Mouse (Mus musculus): ENCODE measurements around the gene Trappc2l. TPM values are rescaled to one million over a fixed set of nuclear protein-coding genes. Genes with fewer than 3 reads are reported as not detected.

Gene Trappc2l
- polyA plus RNA-seq, 1 experiment, result 55.0 TPM

DNA sequence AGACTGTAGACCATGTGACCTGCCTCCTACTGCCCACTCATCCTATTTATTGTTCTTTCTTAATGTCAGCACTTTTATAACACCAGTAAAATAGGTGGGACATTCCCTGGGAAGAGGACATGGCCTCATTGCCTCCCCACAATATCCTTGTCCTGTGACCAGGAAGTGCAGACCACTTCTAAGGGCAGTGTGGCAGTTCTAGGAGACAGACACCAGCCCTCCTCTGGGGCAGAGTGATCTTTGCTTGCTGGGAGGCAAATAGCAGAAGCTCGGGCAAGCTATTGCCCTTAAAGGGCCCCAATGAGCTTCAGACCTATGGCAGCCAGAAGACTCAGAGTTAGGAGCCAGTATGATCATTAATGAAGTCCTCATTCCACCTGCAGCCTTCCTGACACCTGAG lies 6.8 kb upstream of the Trappc2l start:
- no peak overlapping the region for H3K4me3 ChIP-seq (ENCODE audit: insufficient read depth, low read length)
- TF ChIP-seq POLR2A (IDR thresholded peaks at IDR 0.05; ENCODE audit: borderline replicate concordance, low read depth, low read length) (no peak), CTCF (IDR thresholded peaks at IDR 0.05; ENCODE audit: low read depth, low read length) (no peak)
- H3K4me1 ChIP-seq (ENCODE audit: control insufficient read depth, insufficient read depth, low read length), result peaks cover 20% of the 10 kb centered on the region
- H3K27ac ChIP-seq (ENCODE audit: insufficient read depth, low read depth, low read length), result peak overlapping the region; percentile 59

DNA sequence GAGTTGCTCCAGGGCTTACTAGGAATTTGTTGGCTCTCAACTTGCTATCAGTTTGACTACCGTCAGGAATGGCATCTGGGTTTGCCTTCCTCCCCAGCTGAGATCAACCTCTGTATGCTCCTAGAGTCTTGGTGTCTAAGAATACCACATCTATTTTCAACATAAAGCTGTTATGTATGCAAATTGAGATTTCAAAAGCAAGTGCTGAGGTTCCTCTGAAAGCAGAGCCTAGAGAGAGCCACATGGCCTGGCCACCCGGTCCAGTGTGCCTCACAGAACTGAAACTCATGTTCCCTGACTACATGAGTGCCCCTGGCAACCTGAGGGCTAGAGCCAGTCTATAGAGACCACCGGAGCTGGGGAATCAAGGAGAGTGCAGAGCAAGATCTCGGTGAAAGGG lies 6.1 kb upstream of the Trappc2l start:
- TF ChIP-seq POLR2A (IDR thresholded peaks at IDR 0.05; ENCODE audit: borderline replicate concordance, low read depth, low read length) (no peak), CTCF (IDR thresholded peaks at IDR 0.05; ENCODE audit: low read depth, low read length) (no peak)
- Histone ChIP-seq H3K4me1 (ENCODE audit: control insufficient read depth, insufficient read depth, low read length) (peaks cover 24% of the 10 kb centered on the region), H3K4me3 (ENCODE audit: insufficient read depth, low read length) (no peak overlapping the region), H3K27ac (ENCODE audit: insufficient read depth, low read depth, low read length) (peak overlapping the region; percentile 59)

DNA sequence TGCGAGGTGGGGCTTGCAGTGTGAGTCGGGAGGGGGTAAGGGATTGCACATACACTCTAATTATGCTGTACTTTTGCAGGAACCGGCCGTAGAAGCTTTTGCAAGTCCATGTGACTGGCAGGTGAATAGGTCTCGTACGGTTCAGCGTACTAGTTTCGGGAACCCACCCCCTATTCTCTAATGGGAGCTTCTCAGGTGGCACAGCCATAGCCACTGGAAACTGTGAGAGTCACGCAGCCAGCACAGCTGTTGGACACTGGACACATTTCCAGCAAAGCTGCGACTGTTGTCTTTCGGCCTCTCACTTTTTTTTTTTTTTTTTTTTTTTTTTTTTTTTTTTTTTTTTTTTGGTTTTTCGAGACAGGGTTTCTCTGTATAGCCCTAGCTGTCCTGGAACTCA lies 4.6 kb upstream of the Trappc2l start:
- no peak overlapping the region for H3K27ac ChIP-seq (ENCODE audit: insufficient read depth, low read depth, low read length)

GRCm38 (mm10) chr8:122610209-122610608 lies 1.2 kb upstream of the Trappc2l start:
- no peak overlapping the region for H3K27ac ChIP-seq (ENCODE audit: insufficient read depth, low read depth, low read length)
- peaks cover 17% of the 10 kb centered on the region for H3K4me1 ChIP-seq (ENCODE audit: control insufficient read depth, insufficient read depth, low read length)
- peak overlapping the region; percentile 34 for H3K4me3 ChIP-seq (ENCODE audit: insufficient read depth, low read length)
- TF ChIP-seq CTCF (IDR thresholded peaks at IDR 0.05; ENCODE audit: low read depth, low read length) (no peak), POLR2A (IDR thresholded peaks at IDR 0.05; ENCODE audit: borderline replicate concordance, low read depth, low read length) (no peak)

More for the DNA sequence above, 4.6 kb upstream of the Trappc2l start:
- no peak overlapping the region for H3K4me3 ChIP-seq (ENCODE audit: insufficient read depth, low read length)
- TF ChIP-seq CTCF (IDR thresholded peaks at IDR 0.05; ENCODE audit: low read depth, low read length), result no peak
- TF ChIP-seq POLR2A (IDR thresholded peaks at IDR 0.05; ENCODE audit: borderline replicate concordance, low read depth, low read length), result no peak
- H3K4me1 ChIP-seq (ENCODE audit: control insufficient read depth, insufficient read depth, low read length), result peaks cover 24% of the 10 kb centered on the region

DNA sequence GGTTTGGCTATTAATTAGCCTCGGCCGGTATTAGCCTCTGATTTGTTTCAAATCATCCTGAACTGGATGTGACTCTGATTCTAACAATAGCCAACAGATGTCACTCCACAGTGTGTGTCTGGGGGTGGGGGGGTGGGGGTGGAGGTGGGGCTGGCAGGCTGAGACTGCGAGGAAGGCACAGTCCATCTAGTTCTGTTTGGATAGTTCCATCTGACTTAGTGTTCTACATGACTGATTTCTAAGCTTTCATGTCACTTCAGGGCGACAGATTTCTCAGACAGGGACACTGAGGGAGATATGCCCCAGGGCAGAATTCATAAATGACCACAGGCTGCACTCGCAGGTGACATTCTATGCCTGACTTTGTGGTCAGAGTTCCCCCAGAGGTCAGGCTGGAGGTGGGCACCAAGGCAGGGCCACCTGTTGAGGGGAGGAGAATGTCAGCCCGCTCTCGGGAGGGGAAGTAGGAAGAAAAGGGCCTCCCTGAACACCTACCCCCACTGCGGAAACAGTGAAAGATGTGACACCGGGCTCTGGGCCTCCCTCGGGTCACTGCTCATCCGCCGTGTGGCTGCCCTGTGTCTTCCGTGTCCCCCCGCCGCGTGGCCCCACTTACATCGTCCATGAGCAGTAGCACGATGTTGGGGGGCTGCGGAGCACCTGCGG lies 695 bp upstream of the Trappc2l start:
- peak overlapping the region; percentile 46 for H3K27ac ChIP-seq (ENCODE audit: insufficient read depth, low read depth, low read length)
- no peak for TF ChIP-seq CTCF (IDR thresholded peaks at IDR 0.05; ENCODE audit: low read depth, low read length)
- no peak for TF ChIP-seq POLR2A (IDR thresholded peaks at IDR 0.05; ENCODE audit: borderline replicate concordance, low read depth, low read length)
- peak overlapping the region; percentile 81 for H3K4me3 ChIP-seq (ENCODE audit: insufficient read depth, low read length)
- peaks cover 13% of the 10 kb centered on the region for H3K4me1 ChIP-seq (ENCODE audit: control insufficient read depth, insufficient read depth, low read length)

DNA sequence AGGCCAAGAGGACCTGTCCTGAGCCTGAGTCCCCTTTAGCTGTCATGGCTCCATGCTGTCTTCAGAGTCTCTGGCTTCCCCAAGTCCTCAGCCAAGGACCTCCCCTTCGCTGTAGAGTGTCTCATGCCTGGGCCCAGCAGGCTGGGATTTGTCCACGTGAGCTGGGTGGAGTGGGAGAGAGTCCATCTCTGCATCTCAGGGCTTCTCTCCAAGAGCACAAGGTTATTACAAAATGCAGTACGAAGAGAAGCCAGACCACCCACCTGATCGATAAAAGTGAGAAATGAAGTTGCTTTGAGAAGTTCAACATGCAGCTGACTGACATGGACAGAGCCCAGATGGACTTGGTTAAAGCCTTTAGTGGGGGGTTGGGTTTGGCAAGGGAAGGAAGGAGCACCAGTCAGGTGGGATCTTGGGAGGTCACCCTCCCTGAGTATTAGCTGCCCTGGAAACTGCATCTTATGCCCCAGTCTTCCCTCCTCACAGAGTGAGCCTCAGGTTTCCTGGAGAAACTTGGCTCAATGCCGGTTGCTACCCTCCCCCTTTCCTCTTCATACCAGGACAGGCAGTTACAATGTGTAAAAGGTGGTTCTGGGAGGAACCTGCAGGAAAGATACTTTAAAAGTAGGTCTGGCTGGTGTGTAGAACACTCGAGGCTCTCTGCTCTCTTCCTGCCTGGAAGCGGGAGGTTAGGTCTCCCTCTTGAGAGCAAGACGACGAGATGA lies 4.9 kb downstream of the Trappc2l start:
- H3K4me1 ChIP-seq (ENCODE audit: control insufficient read depth, insufficient read depth, low read length), result peaks cover 5% of the 10 kb centered on the region; the same call in 1 of the 2 replicates
- TF ChIP-seq POLR2A (IDR thresholded peaks at IDR 0.05; ENCODE audit: borderline replicate concordance, low read depth, low read length), result no peak
- TF ChIP-seq CTCF (IDR thresholded peaks at IDR 0.05; ENCODE audit: low read depth, low read length), result no peak
- no peak overlapping the region for H3K4me3 ChIP-seq (ENCODE audit: insufficient read depth, low read length)
- H3K27ac ChIP-seq (ENCODE audit: insufficient read depth, low read depth, low read length), result no peak overlapping the region

- Histone ChIP-seq H3K4me3 (ENCODE audit: insufficient read depth, low read length) (no peak overlapping the region), H3K27ac (ENCODE audit: insufficient read depth, low read depth, low read length) (no peak overlapping the region), H3K4me1 (ENCODE audit: control insufficient read depth, insufficient read depth, low read length) (no peaks in the 10 kb centered on the region)
- TF ChIP-seq POLR2A (IDR thresholded peaks at IDR 0.05; ENCODE audit: borderline replicate concordance, low read depth, low read length) (no peak), CTCF (IDR thresholded peaks at IDR 0.05; ENCODE audit: low read depth, low read length) (no peak)
Observed at GRCm38 (mm10) chr8:122617947-122618546, 6.6 kb downstream of the Trappc2l start.

GRCm38 (mm10) chr8:122618660-122619378 lies 7.4 kb downstream of the Trappc2l start:
- Histone ChIP-seq H3K27ac (ENCODE audit: insufficient read depth, low read depth, low read length) (no peak overlapping the region), H3K4me3 (ENCODE audit: insufficient read depth, low read length) (no peak overlapping the region), H3K4me1 (ENCODE audit: control insufficient read depth, insufficient read depth, low read length) (no peaks in the 10 kb centered on the region)
- TF ChIP-seq POLR2A (IDR thresholded peaks at IDR 0.05; ENCODE audit: borderline replicate concordance, low read depth, low read length) (no peak), CTCF (IDR thresholded peaks at IDR 0.05; ENCODE audit: low read depth, low read length) (no peak)

GRCm38 (mm10) chr8:122620446-122620845 lies 9.0 kb downstream of the Trappc2l start:
- Histone ChIP-seq H3K4me1 (ENCODE audit: control insufficient read depth, insufficient read depth, low read length) (no peaks in the 10 kb centered on the region), H3K4me3 (ENCODE audit: insufficient read depth, low read length) (no peak overlapping the region), H3K27ac (ENCODE audit: insufficient read depth, low read depth, low read length) (no peak overlapping the region)
- TF ChIP-seq CTCF (IDR thresholded peaks at IDR 0.05; ENCODE audit: low read depth, low read length) (no peak), POLR2A (IDR thresholded peaks at IDR 0.05; ENCODE audit: borderline replicate concordance, low read depth, low read length) (no peak)
